Mouse (Mus musculus) brain, embryonic 14.5 days (tissue): ENCODE measurements around the gene Gsn.

Source experiments
- CTCF ChIP-seq: fragments of 200-500 bp; IDR thresholded peaks from 2 replicates; pipeline ENCODE4 v1.5.1; 2012; ENCODE audit warnings: inconsistent platforms, mild to moderate bottlenecking, moderate library complexity, borderline replicate concordance; ENCODE audit not compliant: insufficient read depth, insufficient read length; ENCODE audit errors: extremely low read depth
- POLR2A ChIP-seq: fragments of 200-500 bp; IDR thresholded peaks from 2 replicates; pipeline ENCODE4 v1.6.1; 2012; ENCODE audit warnings: mild to moderate bottlenecking, inconsistent platforms, borderline replicate concordance; ENCODE audit not compliant: poor library complexity, insufficient read depth, insufficient read length, severe bottlenecking; ENCODE audit errors: extremely low read depth

GRCm38 (mm10) chr2:35320399-35320798, 64.2 kb downstream of the Gsn start:
- TF ChIP-seq POLR2A (no peak), CTCF (no peak)
